Mouse (Mus musculus) forebrain, embryonic 12.5 days (tissue): ENCODE measurements around the gene Ifi203. TPM values are rescaled to one million over a fixed set of nuclear protein-coding genes. Genes with fewer than 3 reads are reported as not detected.
"Not testable (repeated sequence)": the region's sequence is repeated elsewhere in the genome, so short reads cannot be mapped to it uniquely, and the experiment has no call there.

ENCODE experiments used
- ATAC-seq: fragments of 200-750 bp; cut with Nextera tagmentation; 2 replicates; pipeline ENCODE4 v1.8.0; 2017; ENCODE audit warnings: moderate TSS enrichment; ENCODE audit not compliant: low FRiP score
- H3K27ac ChIP-seq: fragments of 300-500 bp; sonication (generic); 2 replicates; pipeline ENCODE4 v1.5.1; 2016; ENCODE audit warnings: mild to moderate bottlenecking
- H3K27me3 ChIP-seq: fragments of 300-500 bp; sonication (generic); 2 replicates; pipeline ENCODE4 v1.6.1; 2016; ENCODE audit warnings: mild to moderate bottlenecking
- H3K36me3 ChIP-seq: fragments of 300-500 bp; sonication (generic); replicated peaks from 2 replicates; pipeline ENCODE4 v1.6.1; 2016; ENCODE audit warnings: mild to moderate bottlenecking
- H3K4me1 ChIP-seq: fragments of 300-500 bp; sonication (generic); 2 replicates; pipeline ENCODE4 v1.6.1; 2016
- H3K4me2 ChIP-seq: fragments of 300-500 bp; sonication (generic); 2 replicates; pipeline ENCODE4 v1.6.1; 2016; ENCODE audit warnings: mild to moderate bottlenecking, moderate library complexity
- H3K4me3 ChIP-seq: fragments of 300-500 bp; sonication (generic); replicated peaks from 2 replicates; pipeline ENCODE4 v1.5.1; 2016; ENCODE audit warnings: mild to moderate bottlenecking
- H3K9ac ChIP-seq: fragments of 300-500 bp; sonication (generic); 2 replicates; pipeline ENCODE4 v1.6.1; 2016; ENCODE audit warnings: mild to moderate bottlenecking
- H3K9me3 ChIP-seq: fragments of 300-500 bp; sonication (generic); 2 replicates; pipeline ENCODE4 v1.6.1; 2016
- WGBS: fragments of 180-500 bp; shearing (Covaris S2); methylation state at CpG from one replicate; pipeline ENCODE4 v1.1.7; 2016; 5-methylcytosine and 5-hydroxymethylcytosine counted together
- polyA plus RNA-seq: library from polyadenylated mRNA; unstranded; fragments of >200 nt; fragmentation: Nextera tagmentation; extraction: Ambion mirVana; gene quantifications from 2 replicates; pipeline ENCODE4 v1.2.1, GENCODE M21; 2016

Ifi203 gene
- polyA plus RNA-seq = 0.17 and 0.21 TPM in 2 replicates

DNA sequence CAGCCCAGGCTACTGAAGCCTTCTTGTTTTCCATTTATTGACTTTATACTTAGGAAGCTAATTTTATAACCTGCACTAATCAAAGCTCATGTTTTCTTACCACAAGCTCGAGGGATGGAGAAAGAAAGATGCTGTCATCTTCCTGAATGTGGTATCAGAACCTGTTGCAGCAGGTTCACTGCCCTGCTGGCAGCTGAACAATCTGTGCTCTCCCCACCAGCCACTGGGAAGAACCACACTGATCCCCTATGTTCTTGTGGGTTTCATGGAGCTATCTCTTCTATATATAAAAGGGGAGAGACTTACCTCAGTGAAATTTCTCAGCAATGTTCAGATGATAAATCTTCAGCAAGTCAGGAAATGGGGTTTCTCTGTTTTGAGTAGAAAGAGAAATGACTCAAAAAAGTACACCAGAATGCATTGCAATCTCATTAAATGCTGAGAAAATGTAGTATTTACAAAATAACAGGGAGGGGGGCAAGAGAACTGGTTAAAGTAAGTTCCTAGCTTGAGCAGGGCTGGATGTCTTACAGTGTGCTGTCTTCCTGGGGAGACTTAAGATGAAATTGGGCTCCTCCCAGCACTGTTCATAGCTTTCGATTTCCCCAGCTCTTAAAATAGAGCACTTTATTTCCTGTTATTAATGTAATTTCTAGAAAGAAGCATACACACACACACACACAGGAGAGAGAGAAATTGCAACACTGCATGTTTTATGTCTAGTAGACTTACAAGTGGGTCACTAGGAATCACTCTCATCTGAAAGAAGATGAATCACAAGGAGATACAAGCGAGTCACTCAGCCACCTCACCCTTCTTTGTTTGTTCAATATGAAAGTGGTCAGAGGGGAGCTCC, at the start of gene Ifi203, which contains the start of gene Mndal:
Ifi203 (minus strand) TSS at position 749 of the 856 bp plus-strand sequence.
Mndal (minus strand) TSS at position 568 of the 856 bp plus-strand sequence.
- not testable (repeated sequence) for H3K4me1 ChIP-seq, H3K4me3 ChIP-seq, H3K27me3 ChIP-seq, H3K9ac ChIP-seq, H3K9me3 ChIP-seq, H3K36me3 ChIP-seq, H3K4me2 ChIP-seq, ATAC-seq, H3K27ac ChIP-seq
- WGBS = 80% methylated on average over 3 of the region's 3 CpGs

DNA sequence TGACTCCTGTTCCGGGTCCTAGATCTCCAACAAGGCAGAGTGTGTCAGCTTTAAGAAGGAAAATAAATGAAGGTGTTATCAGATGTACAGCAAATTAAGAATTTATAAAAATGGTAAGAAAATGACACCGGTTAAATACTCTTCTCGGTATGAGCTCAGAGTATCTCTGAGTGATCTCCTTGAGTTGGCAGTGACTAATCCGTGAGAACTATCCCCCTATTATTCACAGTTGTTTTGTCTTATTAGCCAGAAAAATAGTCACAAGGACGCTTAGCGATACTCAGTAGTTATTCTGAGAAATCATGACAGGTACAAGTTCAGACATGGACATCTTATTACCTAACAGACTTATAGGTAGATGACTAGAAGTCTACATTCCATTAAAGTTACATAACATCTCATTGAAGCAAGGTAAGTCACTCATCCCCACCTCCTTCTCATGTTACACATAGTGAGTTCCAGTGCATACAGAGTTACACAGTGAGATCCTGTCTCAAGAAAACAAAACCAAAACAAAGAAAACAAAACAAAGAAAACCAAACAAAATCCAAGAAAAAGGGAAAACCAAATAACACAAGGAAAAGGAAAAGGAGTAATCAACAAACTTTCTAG, 40.3 kb upstream of the Ifi203 start, which contains the start of gene Ifi202b:
Ifi202b (minus strand) TSS at position 51 of the 612 bp plus-strand sequence.
- H3K4me3 ChIP-seq, H3K9me3 ChIP-seq, H3K4me2 ChIP-seq, H3K27ac ChIP-seq, H3K36me3 ChIP-seq, H3K27me3 ChIP-seq, H3K4me1 ChIP-seq, H3K9ac ChIP-seq, ATAC-seq: not testable (repeated sequence)
- 84% methylated on average over 6 of the region's 6 CpGs for WGBS

DNA sequence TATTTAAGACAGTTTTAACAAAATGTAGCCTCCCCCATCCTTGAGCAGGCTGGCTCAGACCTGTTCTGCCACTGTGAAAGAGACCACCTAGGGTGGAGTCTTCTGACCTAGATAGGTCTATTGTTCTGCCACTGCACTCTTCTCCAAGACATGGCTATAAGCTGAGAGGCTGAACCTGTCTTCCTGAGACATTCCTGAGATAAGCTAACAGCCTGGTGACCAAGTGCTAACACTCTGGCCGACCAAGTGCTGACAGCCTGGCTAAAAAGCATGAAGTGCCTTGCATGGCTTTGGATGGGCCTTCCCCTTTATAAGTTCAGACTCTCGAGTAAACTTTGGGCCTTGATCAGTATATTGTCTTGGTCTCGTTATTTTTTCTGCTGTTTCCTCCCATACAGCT, 38.6 kb upstream of the Ifi203 start:
- not testable (repeated sequence) for ATAC-seq, H3K9ac ChIP-seq, H3K4me3 ChIP-seq, H3K4me2 ChIP-seq, H3K9me3 ChIP-seq, H3K27ac ChIP-seq, H3K4me1 ChIP-seq, H3K27me3 ChIP-seq, H3K36me3 ChIP-seq
- WGBS = 62% methylated on average over 3 of the region's 3 CpGs

DNA sequence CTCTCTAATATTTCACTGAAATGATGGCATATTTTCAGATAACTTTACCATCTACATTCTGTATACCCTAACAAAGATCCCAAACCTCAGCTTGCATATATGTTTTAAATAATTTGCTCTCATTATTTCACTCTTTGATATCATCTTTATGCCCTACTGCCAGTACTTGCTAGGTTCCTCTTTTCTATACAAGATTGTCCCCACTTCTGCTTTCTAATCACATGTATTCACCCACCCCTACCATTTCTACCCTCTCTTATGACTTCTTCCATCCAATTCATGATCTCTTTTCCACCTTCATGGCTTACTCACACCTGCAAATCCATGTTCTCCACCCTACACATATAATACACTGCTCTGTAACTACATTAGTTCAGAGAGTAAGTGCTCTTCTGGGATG, 35.1 kb upstream of the Ifi203 start:
- Histone ChIP-seq H3K4me2 (no peak overlapping the region), H3K27me3 (no peaks in the 10 kb centered on the region), H3K36me3 (no peaks in the 10 kb centered on the region), H3K9ac (no peak overlapping the region), H3K4me3 (no peak overlapping the region), H3K4me1 (no peaks in the 10 kb centered on the region), H3K9me3 (no peaks in the 10 kb centered on the region), H3K27ac (no peak overlapping the region)
- ATAC-seq = no peak

DNA sequence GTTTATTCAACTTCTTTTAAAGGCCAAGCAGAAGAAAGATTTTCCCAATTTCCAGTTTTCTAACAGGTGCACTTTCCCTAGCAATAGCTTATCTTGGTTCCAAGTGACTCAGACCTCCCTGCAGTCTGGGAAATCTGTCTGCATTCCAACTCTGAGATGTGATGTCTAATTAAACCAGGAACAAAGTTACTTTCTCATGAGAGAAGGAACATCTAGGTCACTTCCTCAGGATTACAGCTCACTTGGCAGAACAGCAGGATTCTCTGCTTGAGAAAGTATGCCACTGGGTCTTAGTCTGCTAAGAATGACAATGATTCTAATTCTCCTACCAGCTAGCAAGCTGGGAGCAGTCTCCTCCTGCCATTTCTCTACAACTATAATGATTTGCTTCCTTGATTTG, 30.6 kb upstream of the Ifi203 start:
- no peaks in the 10 kb centered on the region for H3K36me3 ChIP-seq
- no peak overlapping the region for H3K4me3 ChIP-seq
- no peak overlapping the region for H3K4me2 ChIP-seq
- no peaks in the 10 kb centered on the region for H3K27me3 ChIP-seq
- no peak overlapping the region for H3K9ac ChIP-seq
- no peaks in the 10 kb centered on the region for H3K9me3 ChIP-seq
- no peak overlapping the region for H3K27ac ChIP-seq
- ATAC-seq = no peak
- H3K4me1 ChIP-seq = no peaks in the 10 kb centered on the region

DNA sequence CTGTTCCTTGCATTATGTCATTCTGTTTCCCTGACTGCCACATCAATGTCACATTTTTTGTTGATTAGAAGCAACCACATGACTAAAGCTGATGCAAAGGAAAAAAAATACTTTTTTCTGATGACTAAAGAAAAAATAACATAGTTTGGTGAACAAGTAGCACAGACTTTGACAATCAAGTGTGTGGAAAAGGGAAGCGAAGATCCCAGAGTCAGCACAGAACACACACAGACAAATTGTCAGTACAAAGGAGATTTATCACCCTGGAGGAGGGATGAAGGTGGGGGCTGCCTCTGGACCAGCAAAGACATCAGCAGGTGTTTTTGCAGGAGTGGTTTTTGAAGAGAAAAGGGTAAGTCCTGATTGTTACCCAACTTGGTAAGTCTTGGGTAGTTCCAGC, 19.0 kb upstream of the Ifi203 start:
- H3K4me1 ChIP-seq, H3K27me3 ChIP-seq, ATAC-seq, H3K4me3 ChIP-seq, H3K36me3 ChIP-seq, H3K9me3 ChIP-seq, H3K9ac ChIP-seq, H3K27ac ChIP-seq, H3K4me2 ChIP-seq: not testable (repeated sequence)
- 89% methylated on average over 1 of the region's 1 CpGs for WGBS

DNA sequence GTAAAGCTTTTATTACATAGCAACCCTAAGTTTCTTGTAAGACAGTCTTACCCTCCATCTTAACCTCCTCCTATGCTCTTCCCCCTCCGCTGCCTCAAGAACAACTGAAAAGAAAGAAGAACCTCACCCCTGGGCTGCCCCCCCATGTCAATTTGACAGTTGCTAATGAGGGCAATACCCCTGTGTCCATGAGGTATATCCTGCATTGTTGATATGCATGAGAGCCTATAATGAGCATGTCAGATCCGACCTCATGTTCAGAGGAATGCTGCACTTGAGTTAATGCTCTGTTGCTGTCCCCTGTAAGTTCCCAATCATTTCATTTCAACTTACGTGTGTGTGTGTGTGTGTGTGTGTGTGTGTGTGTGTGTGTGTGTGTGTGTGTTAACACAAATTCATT, 17.5 kb upstream of the Ifi203 start:
- peak; percentile 55; the same call in 1 of the 2 replicates for ATAC-seq
- H3K27me3 ChIP-seq, H3K27ac ChIP-seq, H3K4me3 ChIP-seq, H3K9ac ChIP-seq, H3K4me1 ChIP-seq, H3K36me3 ChIP-seq, H3K4me2 ChIP-seq, H3K9me3 ChIP-seq: not testable (repeated sequence)
- 41% methylated on average over 3 of the region's 3 CpGs for WGBS

DNA sequence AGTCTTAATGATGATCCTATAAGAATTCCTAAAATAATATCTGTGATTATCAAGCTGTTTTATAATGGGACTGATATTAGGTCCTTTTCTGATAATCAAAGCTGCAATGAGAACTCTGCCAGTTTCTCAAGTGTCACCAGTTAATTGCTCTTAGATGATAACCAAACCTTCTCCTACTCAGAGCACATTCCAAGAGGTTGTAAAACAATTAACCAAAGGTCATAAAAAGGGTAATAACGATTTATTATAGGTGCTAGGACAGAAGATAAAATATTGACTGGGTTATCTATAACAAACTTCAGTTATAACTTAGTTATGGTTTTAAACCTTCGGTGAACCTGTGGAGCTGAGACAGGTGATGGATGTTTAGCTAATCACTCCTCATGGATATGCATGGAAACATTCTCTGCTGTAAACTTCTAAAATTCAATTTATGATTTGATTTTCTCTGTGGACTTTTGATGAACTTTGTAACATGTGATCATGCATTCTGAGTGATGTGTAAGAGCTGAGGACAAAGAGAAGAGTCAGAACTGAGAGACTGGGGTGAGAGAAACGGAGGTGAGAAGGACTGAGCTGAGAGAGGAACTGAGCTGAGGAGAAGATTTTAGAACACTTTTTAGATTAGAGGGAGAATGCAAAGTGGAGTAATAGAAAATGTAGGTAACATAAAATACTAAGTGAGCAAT, 13.5 kb upstream of the Ifi203 start:
- H3K4me3 ChIP-seq, H3K27me3 ChIP-seq, H3K27ac ChIP-seq, H3K4me1 ChIP-seq, H3K4me2 ChIP-seq, H3K9ac ChIP-seq, H3K9me3 ChIP-seq, H3K36me3 ChIP-seq, ATAC-seq: not testable (repeated sequence)
- 85% methylated on average over 3 of the region's 3 CpGs for WGBS

DNA sequence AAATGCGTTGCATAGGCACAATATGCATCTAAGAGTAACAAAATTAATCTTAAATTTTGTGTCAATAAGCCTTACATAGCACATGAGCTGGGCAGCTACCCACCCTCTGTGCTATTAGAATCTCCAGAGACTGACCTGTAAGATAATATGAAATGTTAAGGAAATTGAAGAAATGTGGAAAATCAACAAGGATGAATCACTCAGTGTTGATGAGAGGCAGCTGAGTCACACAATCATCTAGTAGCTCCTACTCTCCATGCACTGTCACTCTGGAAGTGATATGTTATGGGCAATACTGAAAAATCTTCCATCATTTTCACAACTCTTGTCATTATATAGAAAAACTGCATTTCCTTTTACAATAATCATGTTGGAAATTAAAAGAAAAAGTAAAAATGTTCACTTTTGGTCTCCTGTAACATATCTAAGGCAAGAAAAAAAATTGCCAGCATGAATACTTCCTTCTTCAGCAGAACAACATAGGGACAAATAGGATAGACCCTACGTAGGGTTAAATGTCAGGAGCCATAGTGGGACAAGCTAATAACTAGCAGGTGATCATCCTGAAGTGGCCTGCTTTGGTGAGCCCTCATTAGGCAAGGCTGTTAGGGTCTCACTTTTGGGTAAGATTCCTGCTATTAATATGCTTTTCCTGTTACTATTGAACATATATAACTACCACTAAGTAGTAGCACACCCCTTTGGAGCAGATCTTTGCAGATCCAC, 12.8 kb upstream of the Ifi203 start:
- no peak for ATAC-seq
- H3K4me3 ChIP-seq = no peak overlapping the region
- H3K27me3 ChIP-seq = no peaks in the 10 kb centered on the region
- H3K9ac ChIP-seq = no peak overlapping the region
- WGBS = 91% methylated on average over 2 of the region's 2 CpGs
- H3K4me2 ChIP-seq = no peak overlapping the region
- no peaks in the 10 kb centered on the region for H3K9me3 ChIP-seq
- H3K4me1 ChIP-seq = no peaks in the 10 kb centered on the region
- H3K36me3 ChIP-seq = no peaks in the 10 kb centered on the region
- no peak overlapping the region for H3K27ac ChIP-seq

DNA sequence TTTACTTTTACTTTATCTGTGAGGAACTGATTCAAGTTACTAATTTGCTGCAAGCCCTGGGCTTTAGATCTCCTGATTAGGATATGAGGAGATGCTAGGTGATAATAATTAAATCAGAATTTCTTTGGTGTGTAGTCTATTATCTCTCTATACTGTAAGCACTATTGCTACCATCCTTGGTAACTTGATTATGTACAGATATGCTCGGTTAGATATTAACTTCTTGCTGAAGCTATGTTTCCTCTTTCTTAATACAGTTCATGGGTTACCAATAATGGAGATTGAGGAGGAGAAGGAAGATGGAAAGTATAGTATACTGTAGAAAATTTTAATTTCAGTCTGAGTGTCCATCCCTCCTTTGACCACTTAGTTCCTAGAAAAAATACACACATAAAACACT, 11.1 kb upstream of the Ifi203 start:
- Histone ChIP-seq H3K36me3 (no peaks in the 10 kb centered on the region), H3K27ac (no peak overlapping the region), H3K9me3 (no peaks in the 10 kb centered on the region), H3K4me1 (no peaks in the 10 kb centered on the region), H3K4me2 (no peak overlapping the region), H3K9ac (no peak overlapping the region), H3K27me3 (no peaks in the 10 kb centered on the region), H3K4me3 (no peak overlapping the region)
- WGBS = 96% methylated on average over 1 of the region's 1 CpGs
- no peak for ATAC-seq

DNA sequence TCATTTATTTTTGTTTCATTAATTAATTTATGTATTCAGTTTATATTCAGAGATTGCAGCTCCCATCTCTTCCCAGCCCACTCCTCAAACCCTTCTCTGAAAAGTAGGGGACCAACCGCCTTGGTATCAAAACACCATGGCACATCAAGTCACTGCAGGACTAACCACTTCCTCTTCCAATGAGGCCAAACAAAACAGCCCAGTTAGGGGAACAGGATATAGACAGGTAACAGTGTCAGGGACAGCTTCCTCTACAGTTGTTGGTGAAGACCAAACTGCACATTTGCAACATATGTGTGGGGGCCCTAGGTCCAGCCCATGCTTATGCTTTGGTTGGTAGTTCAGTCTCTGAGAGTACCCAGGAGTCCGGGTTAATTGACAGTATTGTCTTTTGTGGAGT, 6.6 kb upstream of the Ifi203 start:
- H3K4me3 ChIP-seq, ATAC-seq, H3K27me3 ChIP-seq, H3K36me3 ChIP-seq, H3K27ac ChIP-seq, H3K9ac ChIP-seq, H3K9me3 ChIP-seq, H3K4me2 ChIP-seq, H3K4me1 ChIP-seq: not testable (repeated sequence)
- 81% methylated on average over 2 of the region's 2 CpGs for WGBS

DNA sequence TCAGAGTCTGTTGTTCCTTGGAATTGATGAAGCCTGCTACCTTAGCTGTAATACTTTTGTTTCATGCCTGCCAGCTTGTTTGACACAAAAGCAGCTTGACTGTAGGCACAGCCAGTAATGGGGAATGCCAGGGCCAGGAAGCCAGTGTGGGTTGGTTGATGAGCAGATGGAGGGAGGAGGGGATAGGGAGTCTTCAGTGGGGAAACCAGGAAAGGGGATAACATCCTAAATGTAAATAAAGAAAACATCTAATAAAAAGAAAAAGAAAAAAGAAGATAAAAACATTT, 251 bp upstream of the Ifi203 start:
- not testable (repeated sequence) for H3K4me2 ChIP-seq, H3K4me1 ChIP-seq, H3K4me3 ChIP-seq, H3K36me3 ChIP-seq, H3K9ac ChIP-seq, H3K27me3 ChIP-seq, H3K9me3 ChIP-seq, H3K27ac ChIP-seq, ATAC-seq
